Mouse (Mus musculus) stomach, embryonic 15.5 days (tissue): ENCODE results near the gene Mtf2. TPM values are rescaled to one million over a fixed set of nuclear protein-coding genes. Genes with fewer than 3 reads are reported as not detected.
"Not testable (repeated sequence)": the region's sequence is repeated elsewhere in the genome, so short reads cannot be mapped to it uniquely, and the experiment has no call there.

Source experiments
- ATAC-seq: fragments of 200-750 bp; cut with Nextera tagmentation; 2 replicates; pipeline ENCODE4 v1.8.0; 2017; ENCODE audit warnings: low read depth, moderate number of reproducible peaks, moderate TSS enrichment; ENCODE audit not compliant: insufficient read depth, low FRiP score
- H3K27ac ChIP-seq: fragments of 300-500 bp; sonication (generic); 2 replicates; pipeline ENCODE4 v1.5.1; 2015; ENCODE audit warnings: mild to moderate bottlenecking, inconsistent platforms
- H3K27me3 ChIP-seq: fragments of 300-500 bp; sonication (generic); replicated peaks from 2 replicates; pipeline ENCODE4 v1.6.1; 2015; ENCODE audit warnings: inconsistent platforms
- H3K36me3 ChIP-seq: fragments of 300-500 bp; sonication (generic); 2 replicates; pipeline ENCODE4 v1.6.1; 2015; ENCODE audit warnings: inconsistent platforms
- H3K4me1 ChIP-seq: fragments of 300-500 bp; sonication (generic); 2 replicates; pipeline ENCODE4 v1.6.1; 2015; ENCODE audit warnings: inconsistent platforms
- H3K4me2 ChIP-seq: fragments of 300-500 bp; sonication (generic); 2 replicates; pipeline ENCODE4 v1.6.1; 2015; ENCODE audit warnings: mild to moderate bottlenecking, inconsistent platforms
- H3K4me3 ChIP-seq: fragments of 300-500 bp; sonication (generic); replicated peaks from 2 replicates; pipeline ENCODE4 v1.5.1; 2015; ENCODE audit warnings: inconsistent platforms
- H3K9ac ChIP-seq: fragments of 300-500 bp; sonication (generic); 2 replicates; pipeline ENCODE4 v1.6.1; 2015; ENCODE audit warnings: inconsistent platforms
- H3K9me3 ChIP-seq: fragments of 300-500 bp; sonication (generic); 2 replicates; pipeline ENCODE4 v1.6.1; 2016; ENCODE audit warnings: inconsistent platforms
- WGBS: fragments of 180-500 bp; shearing (Covaris S2); methylation state at CpG from one replicate; pipeline ENCODE4 v1.1.7; 2015; 5-methylcytosine and 5-hydroxymethylcytosine counted together
- polyA plus RNA-seq: library from polyadenylated mRNA; unstranded; fragments of >200 nt; fragmentation: Nextera tagmentation; extraction: Ambion mirVana; gene quantifications from 2 replicates; pipeline ENCODE4 v1.2.1, GENCODE M21; 2015

Mtf2 gene
- 77.7 and 78.7 TPM in 2 replicates for polyA plus RNA-seq

DNA sequence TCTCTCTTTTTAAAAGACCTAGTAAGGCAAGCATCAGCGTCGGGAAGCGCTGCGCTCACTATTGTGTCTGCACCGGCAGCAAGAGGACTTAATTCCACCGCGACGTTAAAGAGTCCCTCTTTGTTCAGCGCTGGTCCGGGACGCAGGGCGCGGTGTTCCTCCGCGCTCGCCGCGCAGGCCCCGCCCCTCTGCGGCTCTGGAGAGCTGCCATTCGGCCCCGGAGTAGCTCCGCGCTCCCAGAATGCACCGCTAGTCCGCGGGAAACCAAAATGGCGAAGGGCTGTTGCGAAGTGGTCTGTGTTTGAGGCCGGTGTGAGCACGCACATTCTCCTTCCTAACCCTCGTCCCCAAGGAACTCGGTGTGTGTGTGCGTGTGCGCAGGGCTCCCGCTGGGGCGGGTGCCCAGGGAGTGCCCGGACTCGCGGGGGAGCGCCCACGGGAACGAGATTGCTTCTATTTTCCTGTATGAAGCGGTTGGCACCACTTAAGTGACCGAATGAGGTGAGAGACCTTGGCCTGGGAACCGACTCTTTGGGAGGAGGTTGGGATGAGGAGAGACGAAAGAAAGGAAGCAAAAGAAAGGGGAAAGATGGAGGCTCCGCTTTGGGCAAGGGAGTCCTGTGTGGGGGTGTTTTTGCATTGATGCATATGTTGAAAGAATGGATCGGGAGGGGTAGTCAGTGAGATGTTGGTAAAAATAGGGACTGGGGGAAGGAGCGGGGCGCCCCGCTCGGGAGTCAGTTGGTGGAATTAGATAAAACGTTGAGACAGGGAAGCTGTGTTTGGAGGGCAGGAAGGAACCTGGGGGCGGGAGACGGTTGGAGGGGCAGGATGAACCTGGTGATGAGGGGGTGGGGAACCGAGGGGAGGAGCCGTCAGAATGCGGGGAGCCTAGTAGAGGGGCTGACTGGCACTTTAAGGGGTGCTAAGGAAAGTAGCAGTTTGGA lies at the start of gene Mtf2:
Mtf2 (plus strand) TSS at position 210 of the 947 bp plus-strand sequence.
- Histone ChIP-seq H3K36me3 (peaks cover 5% of the 10 kb centered on the region; the same call in 1 of the 2 replicates), H3K9ac (peak within 1 kb of the TSS; percentile 98), H3K4me1 (no peaks in the 10 kb centered on the region), H3K4me2 (peak within 1 kb of the TSS; percentile 76), H3K27me3 (no peaks in the 10 kb centered on the region), H3K4me3 (peak within 1 kb of the TSS; percentile 96), H3K27ac (peak within 1 kb of the TSS; percentile 90), H3K9me3 (no peaks in the 10 kb centered on the region)
- WGBS: under 1% methylated on average over 59 of the region's 59 CpGs
- ATAC-seq: peak; percentile 97

DNA sequence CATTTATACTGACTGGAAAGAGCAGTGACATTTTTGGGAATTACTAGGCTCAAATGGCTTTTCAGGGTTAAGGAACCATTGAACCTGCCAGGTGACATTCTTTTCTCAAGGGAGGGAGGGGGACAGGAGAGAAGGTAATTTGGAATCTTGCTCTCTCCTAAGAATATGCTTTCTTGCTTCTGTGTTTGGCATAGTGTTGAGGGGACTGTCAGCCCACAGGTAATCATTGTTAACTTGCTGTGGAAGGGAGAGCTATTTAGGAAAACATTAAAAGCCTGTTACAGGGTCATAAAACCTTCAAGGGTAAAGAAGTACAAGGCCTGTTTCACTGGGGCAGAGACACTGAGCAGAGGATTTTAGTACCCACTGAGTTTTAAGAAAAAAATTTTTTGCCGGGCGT lies 48.2 kb upstream of the Mtf2 start:
- H3K27ac ChIP-seq: no peak overlapping the region
- H3K4me3 ChIP-seq: no peak overlapping the region
- H3K27me3 ChIP-seq: no peaks in the 10 kb centered on the region
- no peaks in the 10 kb centered on the region for H3K36me3 ChIP-seq
- H3K4me1 ChIP-seq: no peaks in the 10 kb centered on the region
- no peak overlapping the region for H3K9ac ChIP-seq
- ATAC-seq: no peak
- WGBS: 93% methylated on average over 2 of the region's 2 CpGs
- H3K9me3 ChIP-seq: no peaks in the 10 kb centered on the region
- H3K4me2 ChIP-seq: no peak overlapping the region

DNA sequence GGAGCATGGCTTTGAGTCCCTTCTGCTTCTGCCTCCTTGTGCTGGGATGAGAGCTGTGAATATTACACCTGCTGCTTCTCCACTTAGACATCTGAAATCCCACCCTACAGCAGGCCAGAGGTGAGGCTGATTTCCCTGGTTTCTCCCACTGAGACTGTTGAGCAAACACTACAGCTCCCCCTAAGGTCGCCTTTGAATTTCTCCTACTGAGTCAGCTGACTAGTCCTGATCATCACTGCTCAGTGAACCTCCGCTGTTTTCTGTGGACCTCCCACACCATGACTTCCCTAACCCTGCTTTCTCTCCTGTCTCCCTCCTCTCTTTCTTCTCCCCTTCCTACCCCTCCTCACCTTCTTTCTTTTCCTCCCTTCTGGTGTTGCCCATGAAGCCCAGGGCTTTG lies 46.1 kb upstream of the Mtf2 start:
- Histone ChIP-seq H3K4me1 (no peaks in the 10 kb centered on the region), H3K9me3 (no peaks in the 10 kb centered on the region), H3K27me3 (no peaks in the 10 kb centered on the region), H3K4me3 (no peak overlapping the region), H3K36me3 (no peaks in the 10 kb centered on the region), H3K4me2 (no peak overlapping the region), H3K9ac (no peak overlapping the region), H3K27ac (no peak overlapping the region)
- WGBS: 21% methylated on average over 2 of the region's 2 CpGs
- no peak for ATAC-seq

DNA sequence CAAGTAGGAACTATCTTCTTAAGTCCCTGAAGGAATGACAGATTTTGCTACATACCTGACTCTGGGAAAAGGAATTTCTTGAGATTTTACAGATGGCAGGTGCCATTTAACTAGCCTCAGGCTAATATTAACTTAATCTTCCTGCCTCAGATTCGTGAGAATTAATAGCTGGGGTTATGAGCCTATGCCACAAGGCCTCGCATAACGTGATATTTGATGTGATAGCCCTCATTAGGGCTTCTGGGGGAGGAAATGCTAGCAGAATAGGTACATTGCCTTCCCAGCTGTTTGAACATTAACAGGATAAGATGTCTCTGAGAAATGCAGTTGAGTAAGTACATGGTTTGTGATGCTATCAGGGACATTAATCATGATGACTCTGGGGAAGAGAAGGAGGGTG lies 44.1 kb upstream of the Mtf2 start:
- ATAC-seq: no peak
- Histone ChIP-seq H3K4me2 (no peak overlapping the region), H3K36me3 (no peaks in the 10 kb centered on the region), H3K4me1 (no peaks in the 10 kb centered on the region), H3K27ac (no peak overlapping the region), H3K9me3 (no peaks in the 10 kb centered on the region), H3K9ac (no peak overlapping the region), H3K27me3 (no peaks in the 10 kb centered on the region), H3K4me3 (no peak overlapping the region)
- 59% methylated on average over 3 of the region's 3 CpGs for WGBS

DNA sequence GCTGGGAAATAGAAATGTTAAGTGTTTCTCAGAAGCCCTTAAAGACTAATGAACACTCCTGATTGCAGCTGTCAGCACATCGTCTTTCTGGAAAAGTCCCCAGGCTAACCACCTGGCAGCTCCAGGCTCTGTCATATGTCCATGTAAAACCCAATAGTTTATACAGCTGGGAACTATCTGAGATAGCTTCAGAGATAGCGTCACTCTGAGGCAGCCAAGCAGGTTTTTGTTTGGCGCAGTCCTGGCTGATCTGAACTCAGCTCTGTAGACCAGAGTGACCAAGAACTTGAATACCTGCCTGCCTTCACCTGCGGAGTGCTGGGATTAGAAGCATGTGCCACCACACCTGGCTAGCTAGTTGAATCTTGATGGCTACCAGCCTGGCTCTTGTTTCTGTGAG lies 37.2 kb upstream of the Mtf2 start:
- ATAC-seq: no peak
- Histone ChIP-seq H3K9me3 (no peaks in the 10 kb centered on the region), H3K4me2 (no peak overlapping the region), H3K4me1 (no peaks in the 10 kb centered on the region), H3K36me3 (no peaks in the 10 kb centered on the region), H3K4me3 (no peak overlapping the region), H3K9ac (no peak overlapping the region), H3K27ac (no peak overlapping the region), H3K27me3 (no peaks in the 10 kb centered on the region)
- 84% methylated on average over 4 of the region's 4 CpGs for WGBS

DNA sequence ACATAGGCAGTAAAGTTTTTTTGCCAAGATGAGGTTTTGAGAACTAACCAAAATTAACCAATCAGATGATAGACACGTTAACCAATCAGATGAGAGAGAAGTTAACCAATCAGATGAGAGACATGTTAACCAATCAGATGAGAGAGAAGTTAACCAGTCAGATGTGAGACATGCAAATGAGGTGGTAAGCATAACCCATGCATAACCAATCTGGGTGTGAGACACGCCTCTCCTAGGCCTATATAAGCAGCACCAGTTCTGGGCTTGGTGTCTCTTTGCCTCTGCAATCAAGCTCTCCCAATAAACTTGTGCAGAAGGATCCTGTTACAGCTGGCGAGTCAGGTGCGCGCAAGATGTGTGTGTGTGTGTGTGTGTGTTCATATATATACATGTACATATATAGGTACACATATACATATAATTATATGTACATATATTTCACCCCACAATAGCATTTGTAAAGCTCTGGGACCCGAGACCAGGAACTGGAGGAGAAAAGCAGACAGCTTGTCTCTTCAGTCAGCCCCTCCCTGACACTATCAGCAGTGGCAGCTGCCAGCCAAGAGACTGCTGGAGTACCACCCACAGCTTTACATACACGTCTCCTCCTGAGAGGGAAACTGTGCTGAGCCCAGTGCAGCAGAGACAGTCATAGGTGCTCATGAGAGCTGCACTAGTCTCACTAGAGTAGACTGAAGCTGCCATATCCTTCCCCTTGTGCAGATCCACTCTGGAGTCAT lies 36.5 kb upstream of the Mtf2 start:
- 0 out of 2 replicates have a peak, but pooled peaks have one; percentile 35 for ATAC-seq
- 87% methylated on average over 7 of the region's 7 CpGs for WGBS
- not testable (repeated sequence) for H3K9ac ChIP-seq, H3K36me3 ChIP-seq, H3K9me3 ChIP-seq, H3K27ac ChIP-seq, H3K4me3 ChIP-seq, H3K4me1 ChIP-seq, H3K4me2 ChIP-seq, H3K27me3 ChIP-seq

DNA sequence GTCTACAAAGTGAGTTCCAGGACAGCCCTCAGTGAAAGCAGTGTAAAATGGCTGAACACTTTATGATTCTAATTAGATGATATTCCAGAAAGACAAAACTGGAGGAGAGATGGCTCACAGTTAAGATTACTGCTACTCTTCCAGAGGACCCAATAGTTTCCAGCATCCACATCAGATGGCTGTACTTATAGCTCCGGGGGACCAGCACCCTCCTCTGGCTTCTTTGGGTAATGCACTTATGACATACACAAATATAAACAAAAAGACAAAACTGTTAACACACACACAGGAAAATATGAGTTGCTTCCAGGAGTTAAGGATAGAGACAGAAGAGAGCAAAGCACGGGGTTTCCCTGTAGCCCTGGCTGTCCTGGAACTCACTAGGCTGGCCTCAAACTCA lies 35.5 kb upstream of the Mtf2 start:
- H3K36me3 ChIP-seq: no peaks in the 10 kb centered on the region
- 82% methylated on average over 2 of the region's 2 CpGs for WGBS
- no peak overlapping the region for H3K9ac ChIP-seq

DNA sequence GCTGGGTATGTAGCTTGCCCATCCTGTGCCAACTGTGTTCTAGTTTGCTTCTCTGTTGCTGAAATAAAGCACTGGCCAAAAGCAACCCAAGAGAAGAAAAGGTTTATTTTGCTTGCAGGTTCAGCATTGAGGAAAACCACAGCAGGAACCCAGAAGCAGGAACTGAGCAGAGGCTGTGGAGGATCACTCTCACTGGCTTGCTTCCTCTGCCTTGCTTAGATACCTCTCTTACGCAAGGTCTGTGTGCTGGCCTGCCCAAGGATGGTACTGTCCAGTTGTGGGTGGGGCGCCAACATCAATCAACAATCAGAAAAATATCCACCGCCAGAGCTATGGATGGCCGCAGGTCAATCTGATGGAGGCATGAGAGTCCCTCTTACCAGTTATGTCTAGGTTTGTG lies 34.2 kb upstream of the Mtf2 start:
- no peak overlapping the region for H3K4me3 ChIP-seq
- no peak overlapping the region for H3K9ac ChIP-seq
- no peak overlapping the region for H3K4me2 ChIP-seq
- ATAC-seq: no peak
- no peaks in the 10 kb centered on the region for H3K36me3 ChIP-seq
- 85% methylated on average over 4 of the region's 4 CpGs for WGBS
- no peaks in the 10 kb centered on the region for H3K9me3 ChIP-seq
- no peaks in the 10 kb centered on the region for H3K4me1 ChIP-seq
- no peaks in the 10 kb centered on the region for H3K27me3 ChIP-seq
- H3K27ac ChIP-seq: no peak overlapping the region

More for the DNA sequence above, 35.5 kb upstream of the Mtf2 start:
- no peak for ATAC-seq
- Histone ChIP-seq H3K27me3 (no peaks in the 10 kb centered on the region), H3K4me2 (no peak overlapping the region), H3K4me1 (no peaks in the 10 kb centered on the region), H3K9me3 (no peaks in the 10 kb centered on the region), H3K27ac (no peak overlapping the region), H3K4me3 (no peak overlapping the region)

DNA sequence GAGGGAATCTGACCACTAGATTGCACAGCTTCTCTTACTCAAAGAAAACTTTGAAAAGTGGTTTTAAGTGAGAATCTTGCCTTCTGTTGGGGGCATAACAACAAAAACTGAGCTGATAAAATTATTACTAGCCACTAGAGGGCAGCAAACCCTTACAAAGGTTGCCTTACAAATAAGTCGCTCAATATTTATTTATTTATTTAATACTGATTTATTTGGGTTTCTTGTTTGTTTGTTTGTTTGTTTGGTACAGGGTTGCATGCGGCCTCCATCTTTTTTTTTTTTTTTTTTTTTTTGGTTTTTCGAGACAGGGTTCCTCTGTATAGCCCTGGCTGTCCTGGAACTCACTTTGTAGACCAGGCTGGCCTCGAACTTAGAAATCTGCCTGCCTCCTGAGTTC lies 31.3 kb upstream of the Mtf2 start:
- H3K27ac ChIP-seq: no peak overlapping the region
- no peaks in the 10 kb centered on the region for H3K9me3 ChIP-seq
- H3K4me1 ChIP-seq: no peaks in the 10 kb centered on the region
- 35% methylated on average over 3 of the region's 4 CpGs for WGBS
- H3K4me3 ChIP-seq: no peak overlapping the region
- H3K27me3 ChIP-seq: no peaks in the 10 kb centered on the region
- no peak overlapping the region for H3K9ac ChIP-seq
- no peak for ATAC-seq
- no peak overlapping the region for H3K4me2 ChIP-seq
- H3K36me3 ChIP-seq: no peaks in the 10 kb centered on the region

DNA sequence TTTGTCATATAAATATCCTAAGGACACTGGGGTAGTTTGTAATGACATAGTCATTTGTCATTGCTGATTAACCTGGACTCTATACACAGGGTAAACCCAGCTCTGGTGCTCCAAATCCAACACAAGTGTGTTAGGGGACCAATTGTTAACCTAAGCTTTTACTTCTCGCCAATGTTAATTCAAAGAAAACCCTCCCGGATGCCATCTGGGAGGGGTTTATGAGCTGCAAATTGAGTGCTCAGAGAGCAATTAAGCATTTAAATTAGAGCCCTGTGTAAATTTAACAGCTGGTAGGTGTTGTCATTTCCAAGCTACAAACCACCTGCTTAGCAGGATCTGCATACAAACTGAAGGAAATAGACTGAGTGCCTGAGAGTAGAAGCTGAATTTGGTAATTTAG lies 30.0 kb upstream of the Mtf2 start:
- H3K4me2 ChIP-seq: no peak overlapping the region
- no peak for ATAC-seq

DNA sequence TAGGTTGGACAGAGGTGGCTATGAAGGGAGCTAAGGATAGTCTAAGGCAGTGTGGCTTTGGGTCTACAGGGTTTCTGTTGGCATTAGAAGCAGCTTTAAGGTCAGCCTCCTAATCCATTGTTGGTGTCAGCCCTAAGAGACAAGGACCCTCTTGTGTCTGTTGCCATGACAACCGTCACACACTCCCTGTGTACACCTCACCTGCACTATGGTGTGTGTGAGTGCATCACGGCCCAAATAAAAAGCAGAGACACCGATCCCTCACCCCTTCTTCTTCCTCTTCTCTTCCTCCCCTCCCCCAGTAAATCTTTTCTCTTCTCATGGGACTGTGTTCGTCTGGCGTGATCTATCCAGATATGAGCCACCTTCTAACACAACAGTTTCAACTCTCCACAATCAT lies 23.4 kb upstream of the Mtf2 start:
- no peaks in the 10 kb centered on the region for H3K4me1 ChIP-seq
- H3K36me3 ChIP-seq: no peaks in the 10 kb centered on the region
- no peaks in the 10 kb centered on the region for H3K27me3 ChIP-seq
- no peak overlapping the region for H3K27ac ChIP-seq
- 84% methylated on average over 5 of the region's 5 CpGs for WGBS
- no peak overlapping the region for H3K4me3 ChIP-seq
- no peak overlapping the region for H3K9ac ChIP-seq
- no peaks in the 10 kb centered on the region for H3K9me3 ChIP-seq
- no peak overlapping the region for H3K4me2 ChIP-seq
- no peak for ATAC-seq

More for the DNA sequence above, 30.0 kb upstream of the Mtf2 start:
- no peaks in the 10 kb centered on the region for H3K36me3 ChIP-seq
- H3K9ac ChIP-seq: no peak overlapping the region
- no peaks in the 10 kb centered on the region for H3K4me1 ChIP-seq
- no peak overlapping the region for H3K27ac ChIP-seq
- H3K27me3 ChIP-seq: no peaks in the 10 kb centered on the region
- no peaks in the 10 kb centered on the region for H3K9me3 ChIP-seq
- WGBS: 19% methylated on average over 2 of the region's 2 CpGs
- no peak overlapping the region for H3K4me3 ChIP-seq

DNA sequence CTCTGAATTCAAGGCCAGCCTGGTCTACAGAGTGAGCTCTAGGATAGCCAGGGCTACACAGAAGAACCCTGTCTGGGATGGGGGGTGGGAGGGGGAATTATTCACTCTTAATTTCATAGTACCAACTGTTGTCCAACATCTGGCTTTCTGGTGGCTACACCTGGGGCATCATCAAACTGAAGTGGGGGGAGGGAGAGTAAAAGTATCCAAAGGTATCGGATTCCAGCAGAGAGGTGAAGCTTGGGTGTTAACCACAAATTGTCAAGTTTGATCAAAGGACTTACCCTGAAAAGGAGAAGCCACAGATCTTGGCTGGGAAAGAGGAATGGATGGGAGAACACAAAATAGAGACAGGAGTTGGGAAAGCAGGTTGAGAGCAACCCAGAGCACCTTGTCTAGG lies 21.6 kb upstream of the Mtf2 start:
- no peak overlapping the region for H3K4me2 ChIP-seq
- H3K4me3 ChIP-seq: no peak overlapping the region
- H3K27ac ChIP-seq: no peak overlapping the region
- no peaks in the 10 kb centered on the region for H3K4me1 ChIP-seq
- 19% methylated on average over 1 of the region's 1 CpGs for WGBS
- no peaks in the 10 kb centered on the region for H3K27me3 ChIP-seq
- no peaks in the 10 kb centered on the region for H3K36me3 ChIP-seq
- H3K9me3 ChIP-seq: no peaks in the 10 kb centered on the region
- ATAC-seq: no peak
- no peak overlapping the region for H3K9ac ChIP-seq
